Mouse (Mus musculus) myocyte (in vitro differentiated cells): ENCODE measurements around the gene C1qtnf5. TPM values are rescaled to one million over a fixed set of nuclear protein-coding genes. Genes with fewer than 3 reads are reported as not detected.
"Not testable (repeated sequence)": the region's sequence is repeated elsewhere in the genome, so short reads cannot be mapped to it uniquely, and the experiment has no call there.

Source experiments
- H3K27me3 ChIP-seq: one replicate; pipeline ENCODE4 v1.6.1; 2011; ENCODE audit not compliant: control insufficient read depth, insufficient read depth, insufficient read length
- H3K36me3 ChIP-seq: one replicate; pipeline ENCODE4 v1.6.1; 2011; ENCODE audit not compliant: control insufficient read depth, insufficient read depth
- H3K4me2 ChIP-seq: one replicate; pipeline ENCODE4 v1.6.1; 2011; ENCODE audit warnings: low read depth, control low read depth
- H3K4me3 ChIP-seq: one replicate; pipeline ENCODE4 v1.5.1; 2011; ENCODE audit warnings: mild to moderate bottlenecking, control low read depth, moderate library complexity
- H3K79me2 ChIP-seq: one replicate; pipeline ENCODE4 v1.6.1; 2011; ENCODE audit not compliant: control insufficient read depth, insufficient read depth
- H3ac ChIP-seq: one replicate; pipeline ENCODE4 v1.6.1; 2011; ENCODE audit not compliant: control insufficient read depth, insufficient read length
- CEBPB ChIP-seq: IDR thresholded peaks from 2 replicates; pipeline ENCODE4 v1.6.1; 2011; ENCODE audit warnings: mild to moderate bottlenecking, moderate library complexity; ENCODE audit not compliant: poor library complexity, insufficient read depth, severe bottlenecking
- E2F4 ChIP-seq: IDR thresholded peaks from one replicate; pipeline ENCODE4 v1.6.1; 2011; ENCODE audit warnings: mild to moderate bottlenecking, control low read depth, moderate library complexity; ENCODE audit not compliant: insufficient read depth
- MAX ChIP-seq: IDR thresholded peaks from one replicate; pipeline ENCODE4 v1.6.1; 2011; ENCODE audit warnings: low read depth, mild to moderate bottlenecking, control low read depth
- MYOD1 ChIP-seq, 3 experiments: IDR thresholded peaks; one replicate each; pipeline ENCODE4 v1.6.1; 2011; ENCODE audit warnings: control low read depth in 2 of 3, low read depth in 2 of 3, mild to moderate bottlenecking in 2 of 3, moderate library complexity in 1 of 3; ENCODE audit not compliant: insufficient read length in 2 of 3, control insufficient read depth in 1 of 3
- MYOG ChIP-seq, 3 experiments: IDR thresholded peaks; one replicate each; pipeline ENCODE4 v1.6.1; 2011; ENCODE audit warnings: control low read depth in 2 of 3, low read depth in 2 of 3, mild to moderate bottlenecking in 2 of 3; ENCODE audit not compliant: insufficient read length in 2 of 3, control insufficient read depth in 1 of 3, insufficient read depth in 1 of 3
- POLR2A ChIP-seq: IDR thresholded peaks from one replicate; pipeline ENCODE4 v1.6.1; 2011; ENCODE audit warnings: low read depth, mild to moderate bottlenecking, control low read depth, moderate library complexity; ENCODE audit not compliant: insufficient read length
- POLR2AphosphoS2 ChIP-seq: IDR thresholded peaks from one replicate; pipeline ENCODE4 v1.6.1; 2011; ENCODE audit warnings: low read depth, control low read depth; ENCODE audit not compliant: insufficient read length
- REST ChIP-seq: IDR thresholded peaks from one replicate; pipeline ENCODE4 v1.6.1; 2011; ENCODE audit warnings: mild to moderate bottlenecking, control low read depth, moderate library complexity; ENCODE audit not compliant: insufficient read depth, insufficient read length
- SRF ChIP-seq: IDR thresholded peaks from one replicate; pipeline ENCODE4 v1.6.1; 2011; ENCODE audit warnings: low read depth; ENCODE audit not compliant: control insufficient read depth, insufficient read length
- TCF12 ChIP-seq: IDR thresholded peaks from one replicate; pipeline ENCODE4 v1.6.1; 2011; ENCODE audit warnings: mild to moderate bottlenecking, control low read depth; ENCODE audit not compliant: poor library complexity, insufficient read depth, severe bottlenecking
- TCF3 ChIP-seq: IDR thresholded peaks from one replicate; pipeline ENCODE4 v1.6.1; 2011; ENCODE audit warnings: low read depth, control low read depth; ENCODE audit not compliant: insufficient read length
- USF1 ChIP-seq: IDR thresholded peaks from one replicate; pipeline ENCODE4 v1.6.1; 2011; ENCODE audit warnings: low read depth, mild to moderate bottlenecking, control low read depth, moderate library complexity
- polyA plus RNA-seq: library from polyadenylated mRNA; unstranded; fragments of >200 nt; fragmentation: generic; extraction: Trizol; gene quantifications from one replicate; pipeline ENCODE4 v1.2.1, GENCODE M21; 2012; ENCODE audit warnings: missing spikeins

The C1qtnf5 gene
- polyA plus RNA-seq, 1 experiment, result 0.61 TPM

GRCm38 (mm10) chr9:44106182-44106581 is 863 bp upstream of the C1qtnf5 start:
- Histone ChIP-seq H3K4me2 (no peak overlapping the region), H3K36me3 (no peaks in the 10 kb centered on the region), H3K27me3 (no peaks in the 10 kb centered on the region), H3K4me3 (no peak overlapping the region), H3K79me2 (peaks cover 38% of the 10 kb centered on the region), H3ac (no peak overlapping the region)
- no peak for TF ChIP-seq MAX

- Histone ChIP-seq H3K4me3 (no peak overlapping the region), H3K4me2 (no peak overlapping the region), H3K27me3 (no peaks in the 10 kb centered on the region), H3K79me2 (peaks cover 38% of the 10 kb centered on the region), H3K36me3 (no peaks in the 10 kb centered on the region), H3ac (no peak overlapping the region)
- TF ChIP-seq TCF3 (no peak), SRF (no peak), E2F4 (no peak), REST (no peak), CEBPB (no peak), POLR2A (no peak), MYOG (IDR thresholded peaks at IDR 0.05; ENCODE audit: control insufficient read depth in 1 of 3, insufficient read depth in 1 of 3, insufficient read length in 2 of 3, low read depth in 2 of 3) (no peak), TCF12 (no peak), USF1 (no peak), MAX (no peak)
Measured at GRCm38 (mm10) chr9:44106596-44106995, 449 bp upstream of the C1qtnf5 start.

GRCm38 (mm10) chr9:44107557-44108179 is 623 bp downstream of the C1qtnf5 start:
- TF ChIP-seq TCF3, result no peak
- no peaks in the 10 kb centered on the region for H3K36me3 ChIP-seq
- no peak overlapping the region for H3K4me3 ChIP-seq
- no peak overlapping the region for H3ac ChIP-seq
- no peak overlapping the region for H3K4me2 ChIP-seq
- no peaks in the 10 kb centered on the region for H3K27me3 ChIP-seq
- peaks cover 38% of the 10 kb centered on the region for H3K79me2 ChIP-seq

GRCm38 (mm10) chr9:44108269-44109055 is 1.4 kb downstream of the C1qtnf5 start:
- TF ChIP-seq E2F4, result no peak
- no peak for TF ChIP-seq CEBPB
- no peak for TF ChIP-seq REST
- no peak for TF ChIP-seq TCF12
- no peak for TF ChIP-seq SRF
- no peak for TF ChIP-seq MYOD1 (IDR thresholded peaks at IDR 0.05; ENCODE audit: control insufficient read depth in 1 of 3, insufficient read length in 2 of 3, low read depth in 2 of 3)
- TF ChIP-seq USF1, result no peak
- no peak for TF ChIP-seq POLR2AphosphoS2
- no peak overlapping the region for H3K4me3 ChIP-seq
- no peaks in the 10 kb centered on the region for H3K36me3 ChIP-seq

GRCm38 (mm10) chr9:44109360-44110095 is 2.5 kb downstream of the C1qtnf5 start:
- peaks cover 38% of the 10 kb centered on the region for H3K79me2 ChIP-seq
- H3ac ChIP-seq, result no peak overlapping the region
- H3K4me2 ChIP-seq, result peak overlapping the region; percentile 56
- no peaks in the 10 kb centered on the region for H3K27me3 ChIP-seq
- H3K4me3 ChIP-seq, result peak overlapping the region; percentile 2
- TF ChIP-seq REST (no peak), E2F4 (no peak), MYOD1 (IDR thresholded peaks at IDR 0.05; ENCODE audit: control insufficient read depth in 1 of 3, insufficient read length in 2 of 3, low read depth in 2 of 3) (no peak), TCF12 (no peak), POLR2A (no peak), MAX (no peak), USF1 (no peak), CEBPB (no peak), MYOG (IDR thresholded peaks at IDR 0.05; ENCODE audit: control insufficient read depth in 1 of 3, insufficient read depth in 1 of 3, insufficient read length in 2 of 3, low read depth in 2 of 3) (no peak), TCF3 (no peak), POLR2AphosphoS2 (no peak), SRF (no peak)
- H3K36me3 ChIP-seq, result no peaks in the 10 kb centered on the region

More at GRCm38 (mm10) chr9:44108269-44109055, 1.4 kb downstream of the C1qtnf5 start:
- no peak overlapping the region for H3K4me2 ChIP-seq
- no peaks in the 10 kb centered on the region for H3K27me3 ChIP-seq
- H3ac ChIP-seq, result no peak overlapping the region
- H3K79me2 ChIP-seq, result peaks cover 38% of the 10 kb centered on the region

GRCm38 (mm10) chr9:44111909-44112308 is 4.9 kb downstream of the C1qtnf5 start:
- not testable (repeated sequence) for H3K36me3 ChIP-seq, H3ac ChIP-seq, H3K27me3 ChIP-seq
- Histone ChIP-seq H3K4me3 (peak overlapping the region; percentile 45), H3K79me2 (peaks cover 34% of the 10 kb centered on the region), H3K4me2 (peak overlapping the region; percentile 68)
